Mouse (Mus musculus) heart, embryonic 14.5 days (tissue): Measurements from ENCODE around the gene Klc1. TPM values are rescaled to one million over a fixed set of nuclear protein-coding genes. Genes with fewer than 3 reads are reported as not detected.
A peak's percentile ranks its signal among the peaks of the same experiment; 100 is the strongest.

Experiments
- ATAC-seq: fragments of 200-750 bp; cut with Nextera tagmentation; 2 replicates; pipeline ENCODE4 v1.8.0; 2017; ENCODE audit warnings: low read depth, moderate TSS enrichment; ENCODE audit not compliant: insufficient number of reproducible peaks, insufficient read depth, low FRiP score
- H3K27ac ChIP-seq, 2 experiments: fragments of 200-500 bp in 1 of 2; fragments of 300-500 bp in 1 of 2; sonication (generic) in 1 of 2; replicated peaks in 1 of 2; 2 replicates each; pipeline ENCODE4 v1.5.1; 2012 to 2014; ENCODE audit warnings: low read depth in 2 of 2, low read length in 2 of 2, control low read depth in 1 of 2, mild to moderate bottlenecking in 1 of 2, mixed read lengths in 1 of 2; ENCODE audit not compliant: control insufficient read depth in 1 of 2, insufficient read depth in 1 of 2
- H3K27me3 ChIP-seq: fragments of 300-500 bp; sonication (generic); 2 replicates; pipeline ENCODE4 v1.6.1; 2014; ENCODE audit warnings: mild to moderate bottlenecking, low read length, control low read depth; ENCODE audit not compliant: control insufficient read depth, insufficient read depth
- H3K36me3 ChIP-seq: fragments of 300-500 bp; sonication (generic); 2 replicates; pipeline ENCODE4 v1.6.1; 2014; ENCODE audit warnings: mild to moderate bottlenecking, control low read depth, low read length, mixed read lengths; ENCODE audit not compliant: control insufficient read depth, insufficient read depth
- H3K4me1 ChIP-seq, 2 experiments: fragments of 200-500 bp in 1 of 2; fragments of 300-500 bp in 1 of 2; sonication (generic) in 1 of 2; 2 replicates each; pipeline ENCODE4 v1.6.1; 2012 to 2014; ENCODE audit warnings: low read length in 2 of 2, control low read depth in 1 of 2, mixed read lengths in 1 of 2; ENCODE audit not compliant: control insufficient read depth in 2 of 2, insufficient read depth in 2 of 2
- H3K4me2 ChIP-seq: fragments of 300-500 bp; sonication (generic); 2 replicates; pipeline ENCODE4 v1.6.1; 2014; ENCODE audit warnings: mild to moderate bottlenecking, low read length
- H3K4me3 ChIP-seq, 2 experiments: fragments of 200-500 bp in 1 of 2; fragments of 300-500 bp in 1 of 2; sonication (generic) in 1 of 2; 2 replicates each; pipeline ENCODE4 v1.5.1; 2012 to 2014; ENCODE audit warnings: low read length in 2 of 2, mild to moderate bottlenecking in 2 of 2, control low read depth in 1 of 2, low read depth in 1 of 2, moderate library complexity in 1 of 2; ENCODE audit not compliant: control insufficient read depth in 1 of 2, insufficient read depth in 1 of 2
- H3K9ac ChIP-seq: fragments of 300-500 bp; sonication (generic); 2 replicates; pipeline ENCODE4 v1.6.1; 2014; ENCODE audit warnings: mild to moderate bottlenecking, low read length
- H3K9me3 ChIP-seq: fragments of 300-500 bp; sonication (generic); 2 replicates; pipeline ENCODE4 v1.6.1; 2016; ENCODE audit warnings: low read length, control low read depth; ENCODE audit not compliant: control insufficient read depth
- WGBS: fragments of 180-500 bp; shearing (Covaris S2); extraction: QIAGEN DNeasy Blood & Tissue Kit; methylation state at CpG from one replicate; pipeline ENCODE4 v1.1.7; 2014; 5-methylcytosine and 5-hydroxymethylcytosine counted together
- polyA plus RNA-seq: library from polyadenylated mRNA; unstranded; fragments of >200 nt; fragmentation: Nextera tagmentation; extraction: Ambion mirVana; gene quantifications from 2 replicates; pipeline ENCODE4 v1.2.1, GENCODE M21; 2014

Klc1 gene
- polyA plus RNA-seq, 1 experiment from 2014 or later = 118 TPM

DNA sequence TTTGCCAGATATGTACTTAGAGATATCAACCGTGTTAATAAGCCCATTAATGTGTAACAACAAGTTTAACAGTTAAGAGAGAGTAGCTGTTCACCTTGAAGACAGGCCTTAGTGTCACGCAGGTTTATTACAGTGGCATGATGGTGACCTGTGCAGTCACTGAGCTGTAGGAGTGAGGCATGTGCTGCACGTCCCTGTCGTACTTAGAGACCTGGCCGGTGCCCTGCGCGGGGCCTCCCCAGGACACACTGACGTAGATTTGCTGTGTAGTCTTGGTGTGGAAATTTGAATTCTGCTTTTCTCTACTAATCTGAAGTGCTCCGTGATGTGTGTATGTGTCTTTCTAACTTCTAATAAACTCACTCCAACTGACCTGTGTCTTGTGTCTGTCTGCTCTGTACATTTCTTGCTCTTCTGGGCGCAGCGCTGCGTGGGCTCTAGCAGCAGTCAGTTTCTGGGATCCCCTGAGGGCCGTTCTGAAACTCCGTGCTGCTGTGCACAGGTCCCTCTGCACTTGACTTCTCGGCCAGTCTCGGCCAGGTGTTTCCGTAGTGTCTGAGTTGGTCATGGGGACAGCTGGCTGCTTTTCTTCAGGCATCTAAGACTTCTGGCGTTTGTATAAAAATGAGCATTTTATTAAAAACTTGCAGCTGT is 36.0 kb downstream of the Klc1 start:
- Histone ChIP-seq H3K27me3 (no peaks in the 10 kb centered on the region), H3K4me2 (no peak overlapping the region), H3K36me3 (peaks cover 98% of the 10 kb centered on the region), H3K4me3 (no peak overlapping the region), H3K9me3 (no peaks in the 10 kb centered on the region), H3K4me1 (no peaks in the 10 kb centered on the region), H3K27ac (no peak overlapping the region), H3K9ac (no peak overlapping the region)
- ATAC-seq = no peak
- WGBS = 92% methylated on average over 18 of the region's 18 CpGs

DNA sequence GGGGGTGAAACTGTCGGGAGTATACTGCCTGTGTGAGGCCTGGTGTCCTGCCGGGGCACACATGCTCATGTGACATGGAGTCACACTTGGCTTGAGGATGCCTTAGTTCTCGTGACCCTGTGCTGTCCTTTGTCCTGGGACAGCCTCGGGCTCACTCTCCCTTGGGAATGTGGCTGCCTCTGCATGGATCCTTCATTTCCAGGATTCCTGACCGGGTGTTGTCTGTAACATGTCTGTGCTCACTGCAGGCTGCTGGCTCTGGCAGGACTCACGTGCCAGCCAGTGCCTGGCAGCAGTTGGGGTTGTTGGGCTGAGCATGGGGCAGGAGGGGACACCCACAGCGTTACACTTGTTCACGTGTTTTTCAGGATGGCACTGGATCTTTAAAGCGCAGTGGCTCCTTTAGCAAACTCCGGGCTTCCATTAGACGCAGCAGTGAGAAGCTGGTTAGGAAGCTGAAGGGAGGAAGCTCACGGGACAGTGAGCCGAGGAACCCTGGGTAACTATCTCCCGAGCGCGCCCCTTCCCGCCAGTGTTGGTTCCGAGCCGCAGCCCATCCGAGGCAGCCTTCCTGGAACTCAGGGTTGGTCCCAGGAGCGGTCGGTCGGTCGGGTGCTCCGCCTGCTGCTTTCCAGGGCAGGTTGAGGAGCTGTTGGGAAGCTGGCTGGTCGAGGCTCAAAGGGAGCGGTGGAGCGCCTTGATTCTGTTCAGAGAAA is 36.7 kb downstream of the Klc1 start:
- no peak overlapping the region for H3K27ac ChIP-seq
- no peaks in the 10 kb centered on the region for H3K9me3 ChIP-seq
- H3K4me3 ChIP-seq = no peak overlapping the region
- no peak overlapping the region for H3K4me2 ChIP-seq
- no peak for ATAC-seq
- peaks cover 91% of the 10 kb centered on the region for H3K36me3 ChIP-seq
- H3K27me3 ChIP-seq = no peaks in the 10 kb centered on the region
- 0 out of 4 replicates have a peak, but pooled peaks cover 0 to under 1% of the 10 kb centered on the region in 2 experiments for H3K4me1 ChIP-seq
- WGBS = 89% methylated on average over 28 of the region's 28 CpGs
- no peak overlapping the region for H3K9ac ChIP-seq

DNA sequence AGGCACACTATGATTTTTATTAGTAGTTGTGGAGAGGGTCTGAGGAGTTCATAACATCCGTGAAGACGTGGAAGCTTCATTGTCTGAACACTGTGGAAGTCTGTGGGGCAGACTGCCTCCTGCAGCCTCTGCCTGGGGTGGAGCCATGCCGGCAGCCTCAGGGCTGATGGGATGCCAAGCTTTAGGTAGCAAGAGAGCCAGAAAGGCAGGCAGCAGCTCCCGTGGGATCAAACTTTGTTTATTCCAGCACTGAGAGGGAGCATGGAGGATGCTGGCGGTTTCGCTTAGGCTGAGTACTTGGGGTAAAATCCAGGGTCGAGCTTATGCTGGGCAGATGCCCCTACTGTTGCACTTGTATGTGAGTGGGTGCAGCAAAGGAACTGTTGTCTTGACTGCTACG is 38.6 kb downstream of the Klc1 start:
- Histone ChIP-seq H3K4me3 (no peak overlapping the region), H3K27ac (no peak overlapping the region), H3K9ac (no peak overlapping the region), H3K4me2 (no peak overlapping the region), H3K4me1 (0 out of 4 replicates have a peak, but pooled peaks cover 0 to 2% of the 10 kb centered on the region in 2 experiments), H3K9me3 (no peaks in the 10 kb centered on the region), H3K27me3 (no peaks in the 10 kb centered on the region), H3K36me3 (peaks cover 90% of the 10 kb centered on the region)
- ATAC-seq = no peak
- WGBS = 91% methylated on average over 8 of the region's 8 CpGs

GRCm38 (mm10) chr12:111798493-111798892 is 39.8 kb downstream of the Klc1 start:
- no peak overlapping the region for H3K4me2 ChIP-seq
- no peaks in the 10 kb centered on the region for H3K9me3 ChIP-seq
- WGBS = 91% methylated on average over 13 of the region's 13 CpGs
- no peak overlapping the region for H3K9ac ChIP-seq
- no peaks in the 10 kb centered on the region for H3K27me3 ChIP-seq
- H3K27ac ChIP-seq = no peak overlapping the region
- no peak overlapping the region for H3K4me3 ChIP-seq
- ATAC-seq = no peak
- peaks cover 90% of the 10 kb centered on the region for H3K36me3 ChIP-seq
- 0 out of 4 replicates have a peak, but pooled peaks cover 0 to 2% of the 10 kb centered on the region in 2 experiments for H3K4me1 ChIP-seq

DNA sequence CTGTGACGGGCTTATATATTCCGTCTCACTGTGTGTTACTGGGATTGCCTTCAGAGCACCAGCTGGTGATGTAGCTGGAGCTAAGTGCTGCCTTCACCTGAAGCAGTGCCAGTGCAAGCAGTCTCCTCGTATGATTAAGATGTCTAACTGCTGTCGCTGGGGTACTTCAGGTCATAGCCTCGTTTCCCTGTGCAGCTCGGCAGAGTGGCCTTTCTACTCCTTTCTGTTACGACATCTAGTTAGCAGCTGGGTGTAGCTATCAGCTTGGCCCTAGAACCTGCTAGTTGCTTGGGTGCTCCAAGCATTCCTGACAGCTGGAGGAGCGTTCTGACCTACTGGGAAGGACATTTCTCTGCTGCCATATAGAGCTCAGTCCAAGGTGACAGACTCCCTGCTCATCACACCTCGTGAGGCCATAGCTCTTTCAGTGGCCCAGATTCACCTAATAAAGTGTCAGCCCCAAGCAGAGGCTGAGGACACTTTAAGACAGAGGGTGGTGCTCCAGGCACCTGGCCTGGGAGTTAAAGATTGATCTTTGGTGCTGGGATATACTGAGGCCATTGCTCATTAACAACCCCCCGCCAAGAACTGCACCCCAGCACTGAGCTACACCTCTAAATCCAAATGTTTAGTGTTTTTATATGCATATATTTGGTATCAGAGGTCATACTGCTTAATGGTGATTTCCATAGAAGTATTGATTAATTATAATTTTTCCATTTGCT is 42.0 kb downstream of the Klc1 start:
- H3K9ac ChIP-seq = no peak overlapping the region
- H3K27ac ChIP-seq = peak overlapping the region; percentile 6 to 29; a peak in 1 of 4 replicates
- WGBS = 64% methylated on average over 10 of the region's 10 CpGs
- H3K4me1 ChIP-seq = 0 out of 4 replicates have a peak, but pooled peaks cover 0 to 2% of the 10 kb centered on the region in 2 experiments
- H3K27me3 ChIP-seq = no peaks in the 10 kb centered on the region
- ATAC-seq = no peak
- H3K36me3 ChIP-seq = peaks cover 89% of the 10 kb centered on the region
- H3K4me3 ChIP-seq = no peak overlapping the region
- no peak overlapping the region for H3K4me2 ChIP-seq
- H3K9me3 ChIP-seq = no peaks in the 10 kb centered on the region

DNA sequence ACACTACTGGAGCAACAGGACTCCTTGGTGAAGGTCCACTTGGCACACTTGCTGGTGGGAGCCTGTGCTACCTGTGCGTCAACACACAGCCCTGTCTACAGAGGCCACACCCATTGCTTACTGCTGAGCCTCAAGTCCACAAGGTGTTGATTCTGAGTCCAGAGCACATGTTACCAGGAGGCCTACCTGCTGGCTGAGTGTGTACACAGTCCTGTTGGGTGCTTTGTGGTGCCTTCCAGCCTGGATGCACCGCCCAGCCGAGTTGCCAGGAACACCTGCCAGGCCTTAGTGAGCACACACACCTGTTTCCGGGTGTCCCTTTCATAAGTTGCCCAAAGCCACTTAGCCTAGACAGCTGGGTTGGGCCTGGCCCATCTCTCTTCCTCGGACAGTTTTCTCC is 44.9 kb downstream of the Klc1 start:
- no peaks in the 10 kb centered on the region for H3K9me3 ChIP-seq
- H3K36me3 ChIP-seq = peaks cover 88% of the 10 kb centered on the region
- H3K4me3 ChIP-seq = no peak overlapping the region
- 0 out of 4 replicates have a peak, but pooled peaks cover 0 to 2% of the 10 kb centered on the region in 2 experiments for H3K4me1 ChIP-seq
- H3K9ac ChIP-seq = no peak overlapping the region
- ATAC-seq = no peak
- WGBS = 86% methylated on average over 5 of the region's 5 CpGs
- H3K4me2 ChIP-seq = no peak overlapping the region
- H3K27me3 ChIP-seq = no peaks in the 10 kb centered on the region
- no peak overlapping the region for H3K27ac ChIP-seq

DNA sequence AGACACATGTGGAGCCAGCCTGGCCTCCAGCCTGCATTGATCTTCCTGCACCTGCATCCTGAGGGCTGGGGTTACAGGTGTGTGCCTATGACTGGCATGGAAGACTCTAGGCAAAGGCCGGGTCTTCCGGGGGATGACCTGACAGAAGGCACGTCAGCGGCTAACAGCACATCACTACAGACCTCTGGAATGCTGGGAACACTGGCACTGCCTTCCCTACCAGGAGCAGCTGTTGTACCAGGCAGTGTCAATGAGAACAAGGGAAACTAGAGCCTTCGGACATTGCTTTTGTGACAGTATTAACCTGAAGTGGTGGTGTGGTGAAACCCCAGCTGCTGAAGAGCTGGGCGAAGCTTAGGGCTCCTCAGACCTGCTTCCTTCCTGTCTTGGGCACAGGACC is 50.1 kb downstream of the Klc1 start:
- no peak overlapping the region for H3K9ac ChIP-seq
- H3K4me1 ChIP-seq = peaks cover 6 to 18% of the 10 kb centered on the region in 2 experiments; a peak in 3 of 4 replicates
- peaks cover 57% of the 10 kb centered on the region for H3K36me3 ChIP-seq
- no peak overlapping the region for H3K27ac ChIP-seq
- H3K4me2 ChIP-seq = no peak overlapping the region
- WGBS = 85% methylated on average over 6 of the region's 6 CpGs
- H3K9me3 ChIP-seq = no peaks in the 10 kb centered on the region
- H3K4me3 ChIP-seq = no peak overlapping the region
- no peaks in the 10 kb centered on the region for H3K27me3 ChIP-seq
- ATAC-seq = no peak
